Comparison of ENCODE assay signal across 27 mouse cellular contexts in genomic region chr9:54558731-54559130, GRCm38 (mm10). TPM values are rescaled to one million over a fixed set of nuclear protein-coding genes. Genes with fewer than 3 reads are reported as not detected.
DNase-seq lines count a peak whose midpoint lies in the region; ATAC-seq and TF ChIP-seq lines count a peak whose summit lies in the region.
"Had no signal": no experiment of that assay in that cellular context is flagged by ENCODE, and none has a peak within 500 bp of the region (broad histone marks: within the 10 kb centered on the region; RNA-seq: fewer than 3 reads in every experiment).

No protein-coding gene starts in this region.

- peak overlapping the region; percentile 83 for H3K4me3 ChIP-seq in gastrocnemius, adult 2 months
- no peak overlapping the region for H3K4me3 ChIP-seq in kidney, postnatal 0 days (replicated peaks; ENCODE audit: low read depth, low read length)
- no peak overlapping the region for H3K4me3 ChIP-seq in kidney, embryonic 14.5 days (ENCODE audit: low read length)
- no peak overlapping the region for H3K4me3 ChIP-seq in kidney, embryonic 16.5 days (ENCODE audit: low read length)
- H3K4me3 ChIP-seq: myocyte had no signal

- no peak for TF ChIP-seq CTCF in gastrocnemius, adult 2 months (IDR thresholded peaks at IDR 0.05)
- TF ChIP-seq CTCF in kidney, postnatal 0 days (IDR thresholded peaks at IDR 0.05; ENCODE audit: low read depth), result peak; percentile 13; the same call in 1 of the 2 replicates

- H3K4me1 ChIP-seq in kidney, postnatal 0 days (replicated peaks; ENCODE audit: insufficient read depth, low read length), result 0 out of 2 replicates have a peak, but pooled peaks cover 6% of the 10 kb centered on the region
- 0 out of 2 replicates have a peak, but pooled peaks cover 7% of the 10 kb centered on the region for H3K4me1 ChIP-seq in kidney, embryonic 14.5 days (ENCODE audit: control insufficient read depth, insufficient read depth, low read length)
- peaks cover 8% of the 10 kb centered on the region; the same call in 1 of the 2 replicates for H3K4me1 ChIP-seq in kidney, embryonic 16.5 days (ENCODE audit: insufficient read depth, low read length)

- 62% methylated on average over 8 of the region's 8 CpGs for WGBS in kidney, postnatal 0 days
- 67% methylated on average over 8 of the region's 8 CpGs for WGBS in kidney, embryonic 14.5 days
- 61% methylated on average over 8 of the region's 8 CpGs for WGBS in kidney, embryonic 16.5 days

- H3K36me3 ChIP-seq in kidney, postnatal 0 days (ENCODE audit: insufficient read depth, low read length), result no peaks in the 10 kb centered on the region
- H3K36me3 ChIP-seq in kidney, embryonic 14.5 days (ENCODE audit: control insufficient read depth, insufficient read depth, low read length), result no peaks in the 10 kb centered on the region
- H3K36me3 ChIP-seq in kidney, embryonic 16.5 days (ENCODE audit: insufficient read depth, low read length), result no peaks in the 10 kb centered on the region
- H3K36me3 ChIP-seq: embryonic facial prominence, embryonic 12.5 days; heart, embryonic 12.5 days had no signal

- no peak overlapping the region for H3K9ac ChIP-seq in kidney, postnatal 0 days (ENCODE audit: low read depth, low read length)
- H3K9ac ChIP-seq in kidney, embryonic 14.5 days (ENCODE audit: low read depth, low read length), result no peak overlapping the region
- no peak overlapping the region for H3K9ac ChIP-seq in kidney, embryonic 16.5 days (replicated peaks; ENCODE audit: low read length)
- H3K9ac ChIP-seq: embryonic facial prominence, embryonic 12.5 days; heart, embryonic 12.5 days; liver, postnatal 0 days had no signal

- H3K27me3 ChIP-seq in kidney, postnatal 0 days (ENCODE audit: insufficient read depth, low read length), result no peaks in the 10 kb centered on the region
- H3K27me3 ChIP-seq in kidney, embryonic 14.5 days (ENCODE audit: control insufficient read depth, insufficient read depth, low read length), result no peaks in the 10 kb centered on the region
- no peaks in the 10 kb centered on the region for H3K27me3 ChIP-seq in kidney, embryonic 16.5 days (ENCODE audit: insufficient read depth, low read length)
- H3K27me3 ChIP-seq: embryonic facial prominence, embryonic 12.5 days had no signal

- no peak for ATAC-seq in kidney, postnatal 0 days (replicated peaks; ENCODE audit: low FRiP score, low read depth)
- no peak for ATAC-seq in kidney, embryonic 14.5 days (ENCODE audit: low FRiP score, low TSS enrichment)
- no peak for ATAC-seq in kidney, embryonic 16.5 days (ENCODE audit: low FRiP score, low TSS enrichment)
- ATAC-seq: liver, postnatal 0 days; lung, postnatal 0 days had no signal

- no peaks in the 10 kb centered on the region for H3K9me3 ChIP-seq in kidney, postnatal 0 days (replicated peaks; ENCODE audit: low read length)
- H3K9me3 ChIP-seq in kidney, embryonic 14.5 days (ENCODE audit: control insufficient read depth, low read length), result no peaks in the 10 kb centered on the region
- no peaks in the 10 kb centered on the region for H3K9me3 ChIP-seq in kidney, embryonic 16.5 days (ENCODE audit: low read length)
- H3K9me3 ChIP-seq: embryonic facial prominence, embryonic 12.5 days; heart, embryonic 12.5 days had no signal

- H3K27ac ChIP-seq in gastrocnemius, adult 2 months, result peak overlapping the region; percentile 92
- no peak overlapping the region for H3K27ac ChIP-seq in kidney, postnatal 0 days
- no peak overlapping the region for H3K27ac ChIP-seq in kidney, embryonic 14.5 days (ENCODE audit: low read depth, low read length)
- H3K27ac ChIP-seq in kidney, embryonic 16.5 days (ENCODE audit: low read length), result no peak overlapping the region
- H3K27ac ChIP-seq: embryonic facial prominence, embryonic 12.5 days; macrophage had no signal

- H3K4me2 ChIP-seq in kidney, postnatal 0 days (ENCODE audit: low read length), result no peak overlapping the region
- H3K4me2 ChIP-seq in kidney, embryonic 14.5 days (replicated peaks; ENCODE audit: low read depth, low read length), result no peak overlapping the region
- no peak overlapping the region for H3K4me2 ChIP-seq in kidney, embryonic 16.5 days (replicated peaks; ENCODE audit: low read depth, low read length)

- intact Hi-C loops in gastrocnemius, adult 2 months (cut with DNase I), result no loop called here

- peak; percentile 76 for DNase-seq in gastrocnemius, adult 2 months
- no peak for DNase-seq in gastrocnemius, postnatal 4 days (ENCODE audit: low spot score in 2 of 2)
- DNase-seq in kidney, postnatal 0 days (ENCODE audit: low spot score), result peak; percentile 36
- peak; percentile 22 for DNase-seq in gastrocnemius, postnatal 10 days
- no peak for DNase-seq in layer of hippocampus, postnatal 14 days (ENCODE audit: low spot score in 2 of 2)
- DNase-seq: adrenal gland, postnatal 36 days; cerebellum, adult 11 months; cerebellum, postnatal 14 days; heart, adult 18-20 months; heart, postnatal 10 days; kidney, adult 18-20 months; kidney, postnatal 14 days; liver, postnatal 0 days; spleen, adult 18-20 months had no signal

RNA-seq across cellular contexts. Expression of gene Cib2, which starts 1.3 kb away (rescaled TPM):
- 100 to 1,000 TPM in 1 of 2 experiments, 10 to 100 TPM in 1; 95.5 to 143 TPM for total RNA-seq in gastrocnemius, adult 2 months (2021)
- total RNA-seq in gastrocnemius, postnatal 4 days (2021), result 10 to 100 TPM; 18.5 to 24.5 TPM
- 18.0 and 19.2 TPM in 2 replicates for polyA plus RNA-seq in kidney, postnatal 0 days (2015; fragmentation: Nextera tagmentation; extraction: Ambion mirVana)
- 20.0 and 20.6 TPM in 2 replicates for polyA plus RNA-seq in kidney, embryonic 14.5 days (2014; fragmentation: Nextera tagmentation; extraction: Ambion mirVana)
- total RNA-seq in gastrocnemius, postnatal 10 days (2021), result 10 to 100 TPM; 23.6 to 23.9 TPM
- total RNA-seq in layer of hippocampus, postnatal 14 days (2021), result 10 to 100 TPM; 20.5 to 21.9 TPM
- polyA plus RNA-seq in kidney, embryonic 16.5 days (2015; fragmentation: Nextera tagmentation; extraction: Ambion mirVana), result 15.8 and 15.9 TPM in 2 replicates

RNA-seq across cellular contexts. Expression of gene Sh2d7, which starts 19.9 kb away (rescaled TPM):
- not detected for total RNA-seq in gastrocnemius, adult 2 months (2021)
- total RNA-seq in gastrocnemius, postnatal 4 days (2021), result not detected
- not detected in 2 replicates for polyA plus RNA-seq in kidney, postnatal 0 days (2015; fragmentation: Nextera tagmentation; extraction: Ambion mirVana)
- not detected in 2 replicates for polyA plus RNA-seq in kidney, embryonic 14.5 days (2014; fragmentation: Nextera tagmentation; extraction: Ambion mirVana)
- total RNA-seq in gastrocnemius, postnatal 10 days (2021), result not detected
- under 1 TPM in 1 of 2 experiments, not detected in 1; 0.18 TPM for total RNA-seq in layer of hippocampus, postnatal 14 days (2021)
- polyA plus RNA-seq in kidney, embryonic 16.5 days (2015; fragmentation: Nextera tagmentation; extraction: Ambion mirVana), result not detected in 2 replicates
- total RNA-seq: adrenal gland, adult 18-20 months; adrenal gland, postnatal 36 days; heart, postnatal 10 days; layer of hippocampus, postnatal 25 days had no signal
- polyA plus RNA-seq: heart, embryonic 12.5 days; limb, embryonic 11.5 days; liver, embryonic 11.5 days; liver, postnatal 0 days; lung, postnatal 0 days; macrophage; midbrain, embryonic 16.5 days; myocyte; urinary bladder, adult 2 months had no signal

RNA-seq across cellular contexts. Expression of gene Idh3a, which starts 27.4 kb away (rescaled TPM):
- 100 to 1,000 TPM; 522 to 568 TPM for total RNA-seq in gastrocnemius, adult 2 months (2021)
- 100 to 1,000 TPM; 254 to 292 TPM for total RNA-seq in gastrocnemius, postnatal 4 days (2021)
- polyA plus RNA-seq in kidney, postnatal 0 days (2015; fragmentation: Nextera tagmentation; extraction: Ambion mirVana), result 247 and 272 TPM in 2 replicates
- polyA plus RNA-seq in kidney, embryonic 14.5 days (2014; fragmentation: Nextera tagmentation; extraction: Ambion mirVana), result 132 and 145 TPM in 2 replicates
- total RNA-seq in gastrocnemius, postnatal 10 days (2021), result 100 to 1,000 TPM; 320 to 400 TPM
- 100 to 1,000 TPM; 210 to 214 TPM for total RNA-seq in layer of hippocampus, postnatal 14 days (2021)
- polyA plus RNA-seq in kidney, embryonic 16.5 days (2015; fragmentation: Nextera tagmentation; extraction: Ambion mirVana), result 167 and 174 TPM in 2 replicates

RNA-seq across cellular contexts. Expression of gene Dmxl2, which starts 57.3 kb away (rescaled TPM):
- 1 to 10 TPM; 3.0 to 3.1 TPM for total RNA-seq in gastrocnemius, adult 2 months (2021)
- 1 to 10 TPM; 7.1 to 8.7 TPM for total RNA-seq in gastrocnemius, postnatal 4 days (2021)
- polyA plus RNA-seq in kidney, postnatal 0 days (2015; fragmentation: Nextera tagmentation; extraction: Ambion mirVana), result 7.5 and 8.5 TPM in 2 replicates
- 7.4 and 9.1 TPM in 2 replicates for polyA plus RNA-seq in kidney, embryonic 14.5 days (2014; fragmentation: Nextera tagmentation; extraction: Ambion mirVana)
- total RNA-seq in gastrocnemius, postnatal 10 days (2021), result 1 to 10 TPM; 5.5 to 7.0 TPM
- 100 to 1,000 TPM; 225 to 231 TPM for total RNA-seq in layer of hippocampus, postnatal 14 days (2021)
- polyA plus RNA-seq in kidney, embryonic 16.5 days (2015; fragmentation: Nextera tagmentation; extraction: Ambion mirVana), result 4.7 and 5.7 TPM in 2 replicates

Comparison
In these comparisons a context has a peak if more than half of its experiments do, and no peak if none do; other contexts are left out.
1. DNase-seq: peak in gastrocnemius, adult 2 months (single experiment), kidney, postnatal 0 days (single experiment) and gastrocnemius, postnatal 10 days (single experiment); none in gastrocnemius, postnatal 4 days (0 of 2) and layer of hippocampus, postnatal 14 days (0 of 2).